Mouse (Mus musculus) spleen, adult 12 weeks (tissue): ENCODE measurements around the gene Bcor.

ENCODE experiments used
- DNase-seq: peaks from one replicate; pipeline ENCODE4 v3.0.0; 2022; ENCODE audit warnings: low spot score

Bcor gene

GRCm38 (mm10) chrX:12085949-12086348 lies 74.2 kb downstream of the Bcor start:
- no peak for DNase-seq

GRCm38 (mm10) chrX:12085290-12085689 lies 74.9 kb downstream of the Bcor start:
- DNase-seq, result no peak

- DNase-seq, result no peak
Measured at GRCm38 (mm10) chrX:12084698-12085097, 75.5 kb downstream of the Bcor start.

- no peak for DNase-seq
Measured at GRCm38 (mm10) chrX:12083631-12084030, 76.5 kb downstream of the Bcor start.

- DNase-seq, result no peak
Measured at GRCm38 (mm10) chrX:12082736-12083135, 77.4 kb downstream of the Bcor start.

GRCm38 (mm10) chrX:12082184-12082583 lies 78.0 kb downstream of the Bcor start:
- DNase-seq, result no peak

GRCm38 (mm10) chrX:12081741-12082155 lies 78.4 kb downstream of the Bcor start:
- DNase-seq, result no peak

GRCm38 (mm10) chrX:12080904-12081740 lies 79.0 kb downstream of the Bcor start:
- no peak for DNase-seq

GRCm38 (mm10) chrX:12080095-12080903 lies 79.9 kb downstream of the Bcor start:
- DNase-seq, result peak; percentile 41

- no peak for DNase-seq
Measured at GRCm38 (mm10) chrX:12079309-12080094, 80.7 kb downstream of the Bcor start.

- no peak for DNase-seq
Measured at GRCm38 (mm10) chrX:12079059-12079308, 81.2 kb downstream of the Bcor start.

- DNase-seq, result no peak
Measured at GRCm38 (mm10) chrX:12078195-12079058, 81.7 kb downstream of the Bcor start.

- DNase-seq, result no peak
Measured at GRCm38 (mm10) chrX:12077601-12077980, 82.6 kb downstream of the Bcor start.

GRCm38 (mm10) chrX:12076763-12077600 lies 83.2 kb downstream of the Bcor start:
- peak; percentile 44 for DNase-seq

- no peak for DNase-seq
Measured at GRCm38 (mm10) chrX:12072721-12073120, 87.4 kb downstream of the Bcor start.

- DNase-seq, result no peak
Measured at GRCm38 (mm10) chrX:12068978-12069724, 91.0 kb downstream of the Bcor start.

GRCm38 (mm10) chrX:12067851-12068510 lies 92.2 kb downstream of the Bcor start:
- no peak for DNase-seq

GRCm38 (mm10) chrX:12067031-12067430 lies 93.1 kb downstream of the Bcor start:
- DNase-seq, result no peak

- DNase-seq, result no peak
Measured at GRCm38 (mm10) chrX:12065782-12066181, 94.4 kb downstream of the Bcor start.

GRCm38 (mm10) chrX:12062932-12063260 lies 97.3 kb downstream of the Bcor start:
- DNase-seq, result no peak
